Mouse (Mus musculus): ENCODE results near the gene Tcf7l2. TPM values are rescaled to one million over a fixed set of nuclear protein-coding genes. Genes with fewer than 3 reads are reported as not detected.
A peak's percentile ranks its signal among the peaks of the same experiment; 100 is the strongest.

Gene Tcf7l2
- total RNA-seq, 1 experiment = 3.0 TPM

GRCm38 (mm10) chr19:55912813-55913212 lies 171.2 kb downstream of the Tcf7l2 start:
- Histone ChIP-seq H3K4me3 (ENCODE audit: insufficient read depth in 1 of 2, low read depth in 1 of 2, low read length in 2 of 2, poor library complexity in 1 of 2, severe bottlenecking in 1 of 2) (no peak overlapping the region), H3K9me3 (ENCODE audit: control insufficient read depth, insufficient read depth, low read depth, low read length) (no peaks in the 10 kb centered on the region), H3K4me1 (ENCODE audit: control insufficient read depth in 2 of 2, insufficient read depth in 2 of 2, low read length in 2 of 2, poor library complexity in 1 of 2) (no peaks in the 10 kb centered on the region), H3K36me3 (ENCODE audit: control insufficient read depth, insufficient read depth, low read length, poor library complexity, severe bottlenecking) (peaks cover 8% of the 10 kb centered on the region; the same call in 1 of the 2 replicates), H3K9ac (ENCODE audit: insufficient read depth, low read depth, low read length, poor library complexity, severe bottlenecking) (no peak overlapping the region), H3K27ac (ENCODE audit: insufficient read depth, low read depth, low read length, poor library complexity, severe bottlenecking) (no peak overlapping the region)
- no peak for DNase-seq (ENCODE audit: low read depth, low spot score)
- TF ChIP-seq CHD2 (IDR thresholded peaks at IDR 0.05; ENCODE audit: low read depth, low read length) (no peak), ZC3H11A (IDR thresholded peaks at IDR 0.05; ENCODE audit: borderline replicate concordance, low read depth, low read length) (peak; percentile 44; the same call in 1 of the 2 replicates), MAFK (IDR thresholded peaks at IDR 0.05; ENCODE audit: insufficient read depth, low read depth, low read length) (no peak)
- in situ Hi-C loops (cut with MboI; ENCODE audit: low sequenced_read_pairs in 2 of 2, unreplicated experiment in 2 of 2) = no loop called here

GRCm38 (mm10) chr19:55913585-55913984 lies 172.0 kb downstream of the Tcf7l2 start:
- Histone ChIP-seq H3K36me3 (ENCODE audit: control insufficient read depth, insufficient read depth, low read length, poor library complexity, severe bottlenecking) (peaks cover 8% of the 10 kb centered on the region; the same call in 1 of the 2 replicates), H3K4me3 (ENCODE audit: insufficient read depth in 1 of 2, low read depth in 1 of 2, low read length in 2 of 2, poor library complexity in 1 of 2, severe bottlenecking in 1 of 2) (no peak overlapping the region), H3K4me1 (ENCODE audit: control insufficient read depth in 2 of 2, insufficient read depth in 2 of 2, low read length in 2 of 2, poor library complexity in 1 of 2) (no peaks in the 10 kb centered on the region), H3K9me3 (ENCODE audit: control insufficient read depth, insufficient read depth, low read depth, low read length) (no peaks in the 10 kb centered on the region), H3K9ac (ENCODE audit: insufficient read depth, low read depth, low read length, poor library complexity, severe bottlenecking) (no peak overlapping the region), H3K27ac (ENCODE audit: insufficient read depth, low read depth, low read length, poor library complexity, severe bottlenecking) (no peak overlapping the region)
- TF ChIP-seq ZC3H11A (IDR thresholded peaks at IDR 0.05; ENCODE audit: borderline replicate concordance, low read depth, low read length) (no peak), HCFC1 (IDR thresholded peaks at IDR 0.05; ENCODE audit: borderline replicate concordance, insufficient read depth, low read length) (no peak)
- no peak for DNase-seq (ENCODE audit: low read depth, low spot score)
- in situ Hi-C loops (cut with MboI; ENCODE audit: low sequenced_read_pairs in 2 of 2, unreplicated experiment in 2 of 2) = no loop called here

GRCm38 (mm10) chr19:55914614-55915211 lies 173.1 kb downstream of the Tcf7l2 start:
- DNase-seq (ENCODE audit: low read depth, low spot score) = no peak
- Histone ChIP-seq H3K27ac (ENCODE audit: insufficient read depth, low read depth, low read length, poor library complexity, severe bottlenecking) (no peak overlapping the region), H3K4me1 (ENCODE audit: control insufficient read depth in 2 of 2, insufficient read depth in 2 of 2, low read length in 2 of 2, poor library complexity in 1 of 2) (no peaks in the 10 kb centered on the region), H3K4me3 (ENCODE audit: insufficient read depth in 1 of 2, low read depth in 1 of 2, low read length in 2 of 2, poor library complexity in 1 of 2, severe bottlenecking in 1 of 2) (no peak overlapping the region), H3K9me3 (ENCODE audit: control insufficient read depth, insufficient read depth, low read depth, low read length) (no peaks in the 10 kb centered on the region), H3K36me3 (ENCODE audit: control insufficient read depth, insufficient read depth, low read length, poor library complexity, severe bottlenecking) (peaks cover 13% of the 10 kb centered on the region; the same call in 1 of the 2 replicates), H3K9ac (ENCODE audit: insufficient read depth, low read depth, low read length, poor library complexity, severe bottlenecking) (no peak overlapping the region)
- in situ Hi-C loops (cut with MboI; ENCODE audit: low sequenced_read_pairs in 2 of 2, unreplicated experiment in 2 of 2) = no loop called here
- TF ChIP-seq ZC3H11A (IDR thresholded peaks at IDR 0.05; ENCODE audit: borderline replicate concordance, low read depth, low read length) (no peak), MAFK (IDR thresholded peaks at IDR 0.05; ENCODE audit: insufficient read depth, low read depth, low read length) (no peak), HCFC1 (IDR thresholded peaks at IDR 0.05; ENCODE audit: borderline replicate concordance, insufficient read depth, low read length) (no peak), CHD2 (IDR thresholded peaks at IDR 0.05; ENCODE audit: low read depth, low read length) (no peak)

GRCm38 (mm10) chr19:55915506-55915905 lies 173.9 kb downstream of the Tcf7l2 start:
- TF ChIP-seq MAFK (IDR thresholded peaks at IDR 0.05; ENCODE audit: insufficient read depth, low read depth, low read length) = no peak
- TF ChIP-seq ZC3H11A (IDR thresholded peaks at IDR 0.05; ENCODE audit: borderline replicate concordance, low read depth, low read length) = no peak
- no peak for TF ChIP-seq CHD2 (IDR thresholded peaks at IDR 0.05; ENCODE audit: low read depth, low read length)
- TF ChIP-seq HCFC1 (IDR thresholded peaks at IDR 0.05; ENCODE audit: borderline replicate concordance, insufficient read depth, low read length) = no peak
- no peak for TF ChIP-seq ZNF384 (IDR thresholded peaks at IDR 0.05; ENCODE audit: low read depth, low read length)
- Histone ChIP-seq H3K4me1 (ENCODE audit: control insufficient read depth in 2 of 2, insufficient read depth in 2 of 2, low read length in 2 of 2, poor library complexity in 1 of 2) (no peaks in the 10 kb centered on the region), H3K4me3 (ENCODE audit: insufficient read depth in 1 of 2, low read depth in 1 of 2, low read length in 2 of 2, poor library complexity in 1 of 2, severe bottlenecking in 1 of 2) (no peak overlapping the region), H3K9me3 (ENCODE audit: control insufficient read depth, insufficient read depth, low read depth, low read length) (no peaks in the 10 kb centered on the region), H3K9ac (ENCODE audit: insufficient read depth, low read depth, low read length, poor library complexity, severe bottlenecking) (no peak overlapping the region), H3K36me3 (ENCODE audit: control insufficient read depth, insufficient read depth, low read length, poor library complexity, severe bottlenecking) (peaks cover 12% of the 10 kb centered on the region; the same call in 1 of the 2 replicates), H3K27ac (ENCODE audit: insufficient read depth, low read depth, low read length, poor library complexity, severe bottlenecking) (no peak overlapping the region)
- in situ Hi-C loops (cut with MboI; ENCODE audit: low sequenced_read_pairs in 2 of 2, unreplicated experiment in 2 of 2) = no loop called here
- DNase-seq (ENCODE audit: low read depth, low spot score) = no peak

GRCm38 (mm10) chr19:55916211-55916610 lies 174.6 kb downstream of the Tcf7l2 start:
- Histone ChIP-seq H3K9ac (ENCODE audit: insufficient read depth, low read depth, low read length, poor library complexity, severe bottlenecking) (no peak overlapping the region), H3K36me3 (ENCODE audit: control insufficient read depth, insufficient read depth, low read length, poor library complexity, severe bottlenecking) (peaks cover 10% of the 10 kb centered on the region; the same call in 1 of the 2 replicates), H3K27ac (ENCODE audit: insufficient read depth, low read depth, low read length, poor library complexity, severe bottlenecking) (no peak overlapping the region), H3K9me3 (ENCODE audit: control insufficient read depth, insufficient read depth, low read depth, low read length) (no peaks in the 10 kb centered on the region), H3K4me3 (ENCODE audit: insufficient read depth in 1 of 2, low read depth in 1 of 2, low read length in 2 of 2, poor library complexity in 1 of 2, severe bottlenecking in 1 of 2) (no peak overlapping the region), H3K4me1 (ENCODE audit: control insufficient read depth in 2 of 2, insufficient read depth in 2 of 2, low read length in 2 of 2, poor library complexity in 1 of 2) (no peaks in the 10 kb centered on the region)
- DNase-seq (ENCODE audit: low read depth, low spot score) = no peak
- TF ChIP-seq MAFK (IDR thresholded peaks at IDR 0.05; ENCODE audit: insufficient read depth, low read depth, low read length) (no peak), ZC3H11A (IDR thresholded peaks at IDR 0.05; ENCODE audit: borderline replicate concordance, low read depth, low read length) (no peak), CHD2 (IDR thresholded peaks at IDR 0.05; ENCODE audit: low read depth, low read length) (no peak), ZNF384 (IDR thresholded peaks at IDR 0.05; ENCODE audit: low read depth, low read length) (no peak), HCFC1 (IDR thresholded peaks at IDR 0.05; ENCODE audit: borderline replicate concordance, insufficient read depth, low read length) (no peak)
- in situ Hi-C loops (cut with MboI; ENCODE audit: low sequenced_read_pairs in 2 of 2, unreplicated experiment in 2 of 2) = no loop called here

Data from ES-E14 (cell line).